Mouse (Mus musculus) NIH3T3 (cell line): ENCODE measurements at regions not wholly inside any gene's neighbourhood (a gene's known extent, or its start where the extent isn't known, plus 50 kb on each side); places are given as distances from the start of the nearest gene placed in this dataset.

ENCODE experiments used
- DNase-seq: peaks from one replicate; pipeline ENCODE4 v3.0.0-alpha.2; 2012; ENCODE audit warnings: low read depth

DNA sequence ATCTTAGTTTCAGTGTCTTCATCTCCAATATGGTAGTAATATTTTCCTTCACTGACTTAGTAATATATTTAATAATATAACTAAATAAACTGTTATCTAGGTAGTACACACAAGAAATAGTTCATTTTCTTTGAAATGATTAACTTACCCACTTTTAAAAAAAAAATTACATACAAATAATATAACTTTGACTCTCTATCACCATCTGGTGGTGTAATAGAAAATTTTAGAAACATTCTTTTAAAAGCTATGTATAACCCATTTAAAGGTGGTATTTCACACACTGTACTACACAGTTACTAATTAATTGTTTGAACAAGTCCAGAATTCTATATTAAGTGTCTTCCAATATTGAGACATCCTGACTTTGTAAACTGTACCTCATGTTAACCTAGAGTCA, 53.9 kb upstream of the Olfr266 start:
- peak; percentile 41 for DNase-seq

DNA sequence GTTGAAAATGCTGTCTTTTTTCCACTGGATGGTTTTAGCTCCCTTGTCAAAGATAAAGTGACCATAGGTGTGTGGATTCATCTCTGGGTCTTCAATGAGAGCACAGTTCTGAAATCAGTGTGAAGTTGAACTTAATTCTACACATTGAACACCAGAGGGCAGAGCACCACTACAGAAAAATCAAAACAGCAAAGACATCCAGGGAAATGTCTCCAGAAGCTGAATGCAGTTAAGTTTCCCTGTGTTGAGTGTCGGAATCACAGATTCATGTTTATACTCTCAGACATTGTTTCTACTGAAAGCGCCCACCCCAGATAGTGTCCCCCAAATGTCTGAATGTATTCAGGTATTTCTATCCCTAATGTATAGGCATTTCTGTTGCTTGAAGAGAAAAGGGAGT, 77.1 kb upstream of the Olfr266 start:
- peak; percentile 65 for DNase-seq

DNA sequence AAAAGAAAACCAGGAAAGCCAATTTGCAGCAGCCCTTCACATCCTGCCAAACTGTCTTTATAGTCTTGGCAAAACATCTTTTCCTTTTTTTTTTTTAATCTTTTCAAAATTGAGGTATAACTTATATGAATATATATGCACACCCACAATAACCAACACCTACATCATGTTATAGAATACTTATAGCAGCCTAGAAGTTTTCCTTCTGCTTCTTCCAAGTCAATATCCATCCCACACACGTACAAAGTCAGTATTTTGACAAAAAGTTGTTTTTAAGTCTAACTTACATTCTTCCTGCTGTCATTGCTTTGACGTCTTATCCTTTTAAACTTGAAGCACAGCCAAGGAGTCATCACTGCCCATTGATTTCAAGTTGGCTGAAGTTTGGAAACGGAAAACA, 80.6 kb upstream of the Olfr266 start:
- no peak for DNase-seq

DNA sequence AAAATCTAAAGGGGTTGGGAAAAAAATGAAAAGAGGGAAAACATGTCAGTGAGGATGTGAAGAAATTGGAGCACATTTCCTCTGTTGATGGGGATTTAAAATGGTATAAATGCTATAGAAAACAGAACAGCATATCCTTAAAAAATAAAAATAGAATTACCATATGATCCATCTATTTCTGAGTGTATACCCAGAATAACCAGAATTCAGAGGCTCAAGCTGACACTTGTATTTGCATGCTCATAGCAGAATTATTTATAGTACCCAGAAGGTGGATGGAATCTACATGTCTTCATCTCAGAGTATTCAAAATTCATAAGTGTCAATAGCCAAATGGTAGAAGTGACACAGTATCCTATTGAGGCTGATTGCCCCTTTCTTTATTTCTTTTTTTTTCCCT, 99.9 kb upstream of the Kcna3 start:
- DNase-seq, result no peak

DNA sequence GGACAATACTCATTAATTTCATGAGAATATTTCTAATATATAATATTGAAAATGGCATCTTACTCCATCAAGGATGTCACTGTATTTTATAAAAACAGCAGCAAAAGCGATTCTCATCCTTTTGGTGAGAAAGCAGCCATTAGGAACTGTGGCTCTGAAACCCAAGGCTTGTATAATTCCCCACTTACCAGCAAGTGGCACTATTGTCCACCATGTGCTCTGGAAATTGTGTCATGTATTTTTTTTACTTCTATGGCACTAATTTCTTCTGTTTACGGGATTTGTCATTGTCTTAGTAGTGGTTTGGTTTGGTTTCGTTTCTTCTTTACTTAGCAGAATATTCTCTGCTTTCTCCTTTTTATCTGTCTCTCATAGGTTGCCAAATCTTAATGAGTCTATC, 95.9 kb upstream of the Kcna3 start:
- DNase-seq, result peak; percentile 20

DNA sequence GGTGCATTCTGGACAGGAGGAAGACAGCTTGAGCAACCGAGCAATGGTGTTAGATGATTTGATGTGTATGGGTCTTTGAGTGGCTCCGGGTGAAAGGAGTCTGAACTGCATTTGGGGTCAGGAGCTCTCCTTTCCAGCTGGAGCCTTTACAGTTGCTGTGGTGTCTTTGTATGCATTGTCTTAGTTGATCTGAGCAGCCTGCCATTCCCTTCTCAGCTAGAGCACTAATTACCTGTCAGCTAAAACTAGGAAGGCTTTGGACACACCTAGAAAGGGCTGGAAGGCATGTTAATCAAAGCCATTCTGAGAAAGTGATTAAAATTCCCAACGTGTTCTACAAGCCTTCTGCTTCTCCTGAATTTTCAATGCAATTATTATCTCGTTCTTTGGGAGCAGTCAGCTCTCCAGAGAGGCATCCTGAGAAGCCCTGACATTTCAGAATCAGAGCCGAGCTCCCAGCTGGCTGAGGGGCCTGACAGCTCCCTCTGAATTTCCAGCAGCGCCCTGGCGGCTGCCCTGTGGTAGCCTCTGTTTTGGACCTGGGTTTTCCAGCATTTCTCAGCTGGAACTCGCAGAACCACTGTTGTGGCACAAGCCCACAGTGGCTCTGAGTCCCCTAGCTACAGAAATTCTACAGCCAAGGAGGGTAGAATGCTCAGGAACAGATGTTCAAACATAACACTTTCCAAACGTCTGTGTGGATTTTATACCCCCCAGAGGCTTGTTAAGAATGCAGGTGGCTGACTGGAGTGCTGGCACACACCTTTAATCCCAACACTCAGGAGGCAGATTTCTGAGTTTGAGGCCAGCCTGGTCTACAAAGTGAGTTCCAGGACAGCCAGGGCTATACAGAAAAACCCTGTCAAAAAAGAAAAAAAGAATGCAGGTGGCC, 80.2 kb upstream of the Kcna3 start:
- no peak for DNase-seq

DNA sequence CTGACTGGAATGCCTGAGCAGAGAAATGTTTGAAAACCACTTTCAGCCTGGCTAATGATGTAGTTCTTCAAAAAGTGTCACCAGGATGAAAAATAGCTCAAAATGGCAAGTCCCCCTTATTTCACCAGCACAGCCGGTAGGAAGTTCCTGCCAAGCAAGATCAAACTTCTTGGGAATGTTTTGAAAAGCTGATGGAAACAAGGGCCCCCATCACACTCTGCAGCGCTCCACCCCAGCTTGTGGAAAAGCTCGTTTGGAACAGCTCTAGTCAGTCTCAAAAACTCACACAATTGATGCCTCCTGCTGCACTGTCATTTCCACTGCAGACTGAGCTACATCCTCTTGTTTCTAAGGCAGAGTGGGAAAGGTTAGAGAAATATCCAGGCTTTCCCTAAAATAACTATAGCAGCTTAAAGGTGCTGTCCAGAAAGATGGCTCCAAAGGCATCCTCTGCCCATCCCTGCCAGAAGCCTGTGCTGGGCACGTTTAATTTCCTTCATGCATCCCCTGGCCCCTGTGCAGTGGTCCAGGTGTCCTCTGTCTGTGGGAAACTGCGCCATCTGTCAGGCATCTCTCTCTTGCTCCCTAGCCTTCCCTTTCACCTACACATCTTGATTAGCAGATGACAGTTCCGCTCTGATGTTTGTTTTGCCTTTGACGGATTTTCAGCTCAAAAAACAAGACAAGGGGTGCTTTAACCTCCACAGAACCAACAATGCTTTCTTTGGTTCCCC, 78.6 kb upstream of the Kcna3 start:
- no peak for DNase-seq

DNA sequence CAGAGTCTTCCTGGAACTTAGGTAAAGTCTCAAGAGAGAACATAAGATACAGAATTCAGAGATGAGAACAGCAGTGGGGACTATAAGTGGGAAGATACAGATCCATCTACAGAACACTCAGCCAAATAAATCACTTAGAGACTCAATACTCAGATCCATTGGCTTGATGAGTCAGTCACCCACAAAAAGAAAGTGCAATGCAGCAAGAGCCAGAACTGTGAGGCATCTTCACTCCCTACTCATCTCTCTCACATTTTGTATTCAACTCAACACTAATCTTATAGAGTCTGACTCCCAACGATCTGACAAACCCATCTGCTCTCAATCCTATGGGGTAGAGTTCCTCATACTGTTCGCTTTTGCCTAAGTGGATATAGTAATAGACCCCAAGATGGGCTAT, 77.8 kb upstream of the Kcna3 start:
- DNase-seq, result no peak

DNA sequence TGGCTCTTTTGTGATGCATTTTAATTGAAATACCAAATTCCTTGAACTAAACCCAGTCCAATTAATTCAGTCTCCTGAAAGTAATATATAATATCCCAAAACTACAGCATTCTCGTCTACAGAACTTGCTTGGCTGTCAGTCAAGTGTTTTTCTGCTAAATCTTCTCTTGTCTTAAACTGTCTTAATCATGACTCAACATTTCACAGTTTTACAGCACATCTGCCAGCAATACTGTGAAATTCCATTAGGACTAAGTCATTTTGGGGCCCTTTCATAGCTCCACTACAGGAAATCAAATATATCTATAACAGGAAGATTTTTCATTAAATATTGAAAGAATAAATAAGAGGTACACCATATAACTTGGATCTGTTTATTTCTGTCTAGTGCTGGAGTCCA, 75.4 kb upstream of the Kcna3 start:
- no peak for DNase-seq

DNA sequence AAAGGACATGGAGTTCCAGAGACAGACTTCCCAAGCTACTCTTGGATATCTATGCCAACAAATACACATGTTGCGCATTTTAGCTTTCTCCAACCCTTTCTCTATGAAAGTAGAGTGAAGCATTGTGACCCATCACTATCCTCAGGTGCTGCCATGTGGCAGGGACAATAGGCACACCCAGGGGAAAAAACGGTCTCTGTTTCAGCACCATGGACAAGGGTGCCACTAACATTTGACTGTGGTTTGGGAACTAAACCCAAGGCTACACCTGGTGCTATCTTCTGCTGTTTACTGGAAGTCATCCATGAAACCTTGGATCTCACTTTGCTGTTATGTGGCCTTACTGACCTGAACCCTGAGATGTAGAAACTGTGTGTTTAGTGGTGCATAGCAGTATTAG, 73.5 kb upstream of the Kcna3 start:
- DNase-seq, result peak; percentile 14

DNA sequence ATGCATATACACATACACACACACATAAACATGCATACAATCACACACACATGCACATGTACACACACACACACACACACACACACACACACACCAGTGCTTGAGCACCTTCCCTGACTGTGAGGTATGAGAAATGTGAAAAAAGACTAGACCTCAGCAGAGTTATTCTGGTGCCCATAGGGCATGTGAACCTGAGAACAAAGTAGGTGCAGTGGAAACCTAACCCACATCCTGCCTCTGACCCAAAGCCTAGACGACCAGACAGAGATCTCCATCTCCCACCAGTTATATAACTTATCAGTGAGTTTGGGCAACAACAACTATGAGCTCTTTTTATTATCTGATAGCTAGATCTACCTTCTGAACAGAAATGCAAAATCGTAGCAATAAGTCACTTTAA, 69.8 kb upstream of the Kcna3 start:
- no peak for DNase-seq

DNA sequence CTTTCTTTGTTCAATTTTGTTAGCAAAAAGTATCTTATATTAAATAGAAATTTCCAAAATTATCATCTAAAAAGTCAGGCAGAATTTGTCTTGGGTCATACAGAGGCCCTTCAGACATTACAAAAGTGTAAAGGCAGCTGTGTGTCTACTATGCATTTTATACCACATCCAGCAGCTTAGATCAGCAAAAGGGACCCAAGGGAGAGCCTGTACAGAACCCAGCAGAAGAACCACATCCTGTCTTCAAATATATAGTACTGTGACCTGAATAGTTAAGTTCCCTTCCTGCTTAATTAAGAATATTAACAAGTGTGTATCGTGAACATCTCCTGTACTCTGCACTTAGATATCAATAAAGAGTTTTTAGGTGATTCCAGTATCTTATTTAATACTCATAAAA, 68.5 kb upstream of the Kcna3 start:
- DNase-seq, result no peak

DNA sequence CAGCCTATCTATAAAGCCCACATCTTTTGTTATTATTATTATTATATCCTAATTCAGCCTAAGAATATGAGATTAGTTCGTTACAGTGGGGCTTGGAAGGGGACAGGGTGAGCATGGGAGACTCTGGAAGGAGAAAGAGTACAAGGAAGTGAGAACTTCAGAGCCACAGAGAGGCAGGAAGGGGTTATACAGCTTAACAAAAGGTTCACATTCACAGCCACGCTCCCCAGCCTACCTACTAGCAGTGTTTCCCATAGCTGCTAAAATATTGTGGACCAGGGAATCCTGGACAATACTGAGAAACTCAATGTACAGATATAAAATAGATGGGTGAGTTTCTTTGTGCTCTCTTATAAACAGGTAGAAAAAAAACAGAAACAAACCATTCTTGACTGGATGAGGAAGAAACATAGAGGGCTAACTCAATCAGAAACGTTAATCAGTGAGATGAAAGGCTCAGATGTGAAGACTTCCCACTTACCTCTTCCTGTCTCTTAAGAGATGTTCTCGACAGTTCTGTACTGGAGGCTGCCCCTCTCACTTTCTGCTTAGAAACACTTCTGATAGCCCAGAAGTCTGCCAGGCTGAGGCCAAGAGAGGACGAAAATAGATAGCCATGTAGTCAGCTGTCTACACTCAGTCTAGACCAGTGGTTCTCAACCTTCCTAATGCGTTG, 61.7 kb upstream of the Kcna3 start:
- no peak for DNase-seq

DNA sequence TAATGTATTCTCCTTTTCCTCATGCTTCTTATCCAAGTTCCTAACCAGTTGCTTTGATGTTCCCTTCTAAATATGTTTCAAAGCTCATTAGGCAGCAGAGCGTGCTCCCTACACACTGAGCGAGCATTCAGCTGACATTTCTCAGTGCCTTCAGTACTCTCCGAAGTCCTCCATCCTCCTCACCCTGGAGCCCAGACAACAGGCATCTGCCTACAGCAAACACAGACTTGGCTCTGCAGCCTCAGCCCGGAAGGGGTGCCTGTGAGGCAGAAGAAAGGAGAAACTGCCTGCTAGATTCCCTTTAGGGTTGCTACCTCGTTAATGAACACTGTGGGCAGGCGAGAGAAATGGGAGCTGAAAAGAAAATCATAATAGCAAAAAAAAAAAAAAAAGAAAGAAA, 57.2 kb upstream of the Kcna3 start:
- no peak for DNase-seq

DNA sequence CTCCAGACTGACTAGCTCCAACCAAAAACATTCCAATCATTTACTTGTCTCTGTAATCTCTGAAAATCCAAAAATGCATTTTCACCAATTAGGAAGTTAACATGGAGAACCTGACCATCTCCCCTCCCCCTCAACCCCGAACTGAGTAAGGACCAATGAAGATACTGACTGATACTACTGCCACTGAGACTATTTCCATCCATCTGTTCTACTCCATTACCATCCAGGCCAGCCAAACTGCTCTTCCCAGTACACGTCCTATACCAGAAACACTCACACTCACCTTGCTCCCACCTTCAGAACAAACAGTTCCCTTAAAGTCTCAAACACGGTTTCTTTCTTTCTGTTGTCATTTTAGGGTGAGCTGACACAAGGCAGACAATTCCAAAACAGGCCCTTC, 55.1 kb upstream of the Kcna3 start:
- DNase-seq, result no peak

DNA sequence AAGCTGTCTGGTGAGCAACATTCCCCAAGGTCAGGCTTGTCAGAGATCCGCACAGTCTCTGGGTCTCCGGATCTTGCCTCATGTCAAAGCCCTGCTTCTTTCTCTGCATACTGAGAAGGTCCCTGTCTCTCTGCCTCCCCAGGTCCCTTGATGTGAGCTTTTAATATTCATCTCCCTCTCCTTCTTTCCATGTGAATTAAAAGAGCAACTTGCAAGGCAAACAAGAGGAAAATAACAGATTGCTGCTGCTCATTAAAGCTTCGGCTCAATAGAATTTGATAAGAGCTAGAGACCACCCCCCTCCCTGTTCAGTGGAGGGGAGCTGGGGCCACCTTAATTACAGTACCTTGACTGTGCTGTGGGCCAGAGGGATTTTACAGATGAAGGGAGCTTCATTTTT, 54.6 kb upstream of the Kcna3 start:
- no peak for DNase-seq

DNA sequence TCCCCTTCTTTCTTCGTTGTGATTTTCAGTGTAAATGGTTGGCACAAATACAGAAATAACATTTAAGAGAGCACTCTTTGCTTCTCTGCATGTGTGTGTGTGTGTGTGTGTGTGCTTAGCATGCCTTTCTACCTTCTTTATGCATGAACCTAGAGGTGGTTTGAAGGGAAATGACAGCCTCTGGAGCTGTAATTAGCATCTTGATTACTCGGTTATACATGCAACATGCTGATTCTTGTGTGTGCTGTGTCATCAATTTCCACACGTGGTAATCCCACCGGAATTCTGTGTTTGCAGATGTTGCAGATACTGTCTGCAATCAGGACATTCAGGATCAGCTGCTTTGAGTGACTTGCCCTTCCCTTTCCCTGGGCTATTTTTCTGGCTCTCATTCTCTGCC, 51.7 kb upstream of the Kcna3 start:
- no peak for DNase-seq
